Mouse (Mus musculus): Measurements from ENCODE around the gene Tpte.

Tpte gene

DNA sequence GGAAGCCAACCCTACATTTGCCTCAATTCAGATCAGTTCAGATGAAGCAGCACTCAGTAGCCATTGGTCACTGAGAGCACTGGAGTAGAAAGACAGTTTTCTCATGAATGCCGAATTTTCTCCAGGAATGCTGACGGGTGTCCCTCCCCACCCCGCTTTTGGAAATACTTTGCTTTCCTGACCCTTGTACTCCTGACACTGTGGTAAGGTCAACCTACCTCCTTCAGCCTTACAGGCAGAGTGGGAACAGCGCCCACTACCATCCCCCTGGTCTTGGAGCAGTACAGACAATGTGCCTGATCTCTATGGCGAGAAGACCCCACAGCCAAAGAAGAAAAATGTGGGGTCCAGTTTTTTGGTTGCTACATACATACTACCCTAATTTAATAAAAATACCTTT lies 93.1 kb downstream of the Tpte start:
- no peak for DNase-seq (ENCODE audit: extremely low read depth, low read depth, low spot score)

DNA sequence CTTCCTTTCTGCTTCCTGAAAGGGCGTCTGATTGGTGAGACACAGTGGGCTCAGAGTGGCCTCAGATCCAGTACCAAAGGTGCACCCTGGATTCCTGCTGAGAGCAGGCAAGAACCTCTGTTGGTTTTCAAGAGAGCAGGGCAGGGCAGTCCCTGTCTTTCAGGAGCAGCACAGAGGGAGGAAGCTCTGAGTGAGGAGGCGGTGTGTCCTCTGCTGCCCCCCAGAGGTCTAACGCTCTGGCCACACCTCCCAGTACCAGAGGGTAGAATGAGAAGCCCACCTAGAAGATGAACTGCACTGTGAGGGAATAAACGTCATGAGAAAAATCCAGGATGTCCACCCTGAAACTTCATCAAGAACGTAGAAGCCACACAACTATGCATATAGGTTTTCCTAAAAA lies 93.7 kb downstream of the Tpte start:
- no peak for DNase-seq (ENCODE audit: extremely low read depth, low read depth, low spot score)

DNA sequence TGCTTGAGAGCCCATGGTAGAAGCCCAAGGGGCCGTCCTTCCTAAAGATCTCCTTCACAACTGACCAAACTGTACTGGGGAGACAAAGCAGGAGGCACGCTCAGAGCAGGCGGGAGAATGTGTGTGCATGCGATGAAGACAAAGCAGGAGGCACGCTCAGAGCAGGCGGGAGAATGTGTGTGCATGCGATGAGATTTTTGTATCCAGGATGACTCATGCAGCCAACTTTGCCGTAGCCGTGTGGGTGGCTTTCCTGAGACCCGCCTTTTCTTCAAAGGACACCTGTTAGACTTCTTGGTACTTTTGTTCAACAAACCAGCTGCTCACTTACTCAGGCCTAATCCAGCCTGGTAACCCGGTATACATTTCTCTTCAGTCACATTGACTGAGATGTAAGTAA lies 97.7 kb downstream of the Tpte start:
- DNase-seq (ENCODE audit: extremely low read depth, low read depth, low spot score): no peak

DNA sequence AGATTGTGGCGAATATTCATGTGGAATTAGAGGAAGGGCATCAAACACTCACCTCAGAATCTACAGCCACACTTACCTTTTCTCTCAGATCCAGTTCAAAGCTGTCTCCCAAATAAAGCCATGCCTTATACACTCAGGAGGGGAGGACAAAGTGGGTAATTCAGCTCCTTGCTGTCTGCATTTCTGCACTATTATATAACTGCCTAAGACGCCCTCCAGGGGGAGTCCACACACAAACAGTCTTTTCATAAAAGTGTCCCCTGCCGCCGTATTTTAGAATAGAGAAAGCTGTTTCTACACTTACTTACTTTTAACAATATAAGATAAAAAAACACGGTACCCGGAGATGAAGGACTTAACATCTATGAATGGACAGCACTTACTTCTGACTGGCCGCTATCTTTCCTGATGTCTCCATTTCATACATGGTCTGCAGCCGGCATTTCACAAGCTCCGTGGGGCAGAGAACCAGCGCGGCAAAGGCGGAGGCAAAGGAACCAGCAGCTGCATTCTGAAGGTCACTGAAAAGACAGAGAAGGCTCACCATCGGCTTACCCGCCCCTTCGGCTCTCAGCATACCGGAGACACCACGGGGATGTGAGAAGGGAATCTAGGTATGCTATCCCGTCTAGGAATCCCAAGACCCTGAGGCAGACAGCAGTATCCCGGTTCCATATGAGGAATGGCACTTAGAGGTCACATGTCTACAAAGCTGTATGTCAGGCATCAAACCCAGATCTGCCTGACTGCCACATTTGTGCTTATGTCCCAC lies 99.8 kb downstream of the Tpte start:
- no peak for DNase-seq (ENCODE audit: extremely low read depth, low read depth, low spot score)

DNA sequence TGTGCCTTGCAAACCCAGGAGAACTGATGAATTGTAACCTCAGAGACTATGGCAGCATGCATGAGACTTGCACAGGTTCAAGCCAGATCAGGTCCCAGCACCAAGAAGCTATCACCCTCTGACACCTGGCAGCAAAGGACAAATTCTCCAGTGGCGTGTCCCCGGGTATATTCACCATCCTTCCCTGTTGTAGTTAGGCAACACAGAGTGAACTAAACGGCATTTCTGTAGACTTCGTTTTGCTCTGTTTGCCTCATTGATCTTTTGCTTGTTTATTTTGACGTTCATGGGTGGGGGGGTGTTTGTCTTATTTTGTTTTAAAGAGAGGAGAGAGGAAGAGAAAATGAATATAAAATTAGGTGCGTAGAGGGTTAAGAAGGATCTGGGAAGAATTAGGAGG lies 101.9 kb downstream of the Tpte start:
- no peak for DNase-seq (ENCODE audit: extremely low read depth, low read depth, low spot score)

DNA sequence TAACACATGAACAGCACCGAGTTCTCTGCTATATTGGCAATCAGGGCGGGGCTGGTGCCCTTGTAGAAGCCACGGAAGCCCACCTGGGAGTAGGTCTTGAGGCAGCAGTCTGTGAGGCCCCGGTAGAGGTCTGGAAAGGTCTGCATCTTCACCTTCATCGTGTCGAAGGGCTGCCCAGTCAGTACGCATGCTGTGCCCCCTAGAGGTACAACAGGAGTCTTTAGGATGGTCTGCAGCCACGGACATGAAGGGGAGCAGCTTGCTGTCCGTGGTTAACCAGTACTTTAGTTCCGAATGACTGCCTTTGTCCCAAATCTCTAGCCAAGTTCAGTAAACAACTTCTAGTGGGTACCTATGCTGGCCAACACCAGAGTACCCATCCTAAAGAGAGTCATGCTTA lies 106.6 kb downstream of the Tpte start:
- DNase-seq (ENCODE audit: extremely low read depth, low read depth, low spot score): no peak

DNA sequence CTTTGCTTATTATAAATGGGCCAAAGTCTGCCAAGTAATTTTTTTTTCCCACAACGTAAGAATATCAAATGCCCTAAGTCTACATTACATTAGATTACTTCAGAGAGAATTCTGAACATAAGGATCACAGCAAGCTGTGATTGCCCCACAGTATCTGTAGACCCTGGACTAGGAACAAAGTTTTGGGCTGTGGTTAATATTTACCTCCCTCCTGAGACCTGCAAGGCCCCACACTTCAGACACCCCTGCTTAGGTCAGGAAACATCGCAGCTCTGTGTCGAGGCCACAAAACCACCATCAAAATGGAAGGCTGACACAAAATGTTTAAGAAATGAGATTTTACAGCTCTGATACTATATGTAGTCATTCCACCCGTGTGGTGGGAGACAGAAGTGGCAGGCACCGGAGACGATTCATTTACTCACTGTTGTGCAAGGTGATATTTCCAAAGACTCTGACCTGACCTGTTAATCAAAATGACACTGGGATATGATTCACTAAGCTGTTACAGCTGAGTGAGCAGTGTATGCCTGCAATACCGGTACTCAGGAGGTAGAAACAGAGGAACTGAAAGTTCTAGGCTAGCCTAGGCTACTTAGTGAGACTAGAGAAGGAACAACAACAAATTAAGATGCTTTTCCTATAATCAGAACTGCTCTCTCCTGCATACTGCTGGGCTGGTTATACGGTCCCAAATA lies 107.7 kb downstream of the Tpte start:
- peak; percentile 34 for DNase-seq (ENCODE audit: extremely low read depth, low read depth, low spot score)

DNA sequence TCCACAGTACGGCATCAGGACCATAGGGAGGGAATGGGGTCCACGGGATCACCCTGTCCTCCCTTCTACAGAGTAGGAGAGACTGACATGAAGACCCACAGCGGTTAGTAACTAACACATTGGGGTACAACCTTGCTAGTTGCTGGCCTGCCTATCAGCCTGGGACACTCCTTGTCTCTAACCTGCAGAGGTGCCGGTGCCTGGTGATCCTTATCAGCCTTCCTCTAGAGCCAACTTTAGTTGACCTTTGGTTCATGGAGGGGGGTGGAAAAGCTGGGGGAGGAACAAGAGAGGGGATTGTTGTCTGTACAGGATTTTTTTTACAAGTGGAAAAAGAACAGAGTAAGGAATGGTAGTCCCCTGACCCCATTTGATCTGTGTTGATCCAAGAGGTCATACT lies 111.2 kb downstream of the Tpte start:
- no peak for DNase-seq (ENCODE audit: extremely low read depth, low read depth, low spot score)

DNA sequence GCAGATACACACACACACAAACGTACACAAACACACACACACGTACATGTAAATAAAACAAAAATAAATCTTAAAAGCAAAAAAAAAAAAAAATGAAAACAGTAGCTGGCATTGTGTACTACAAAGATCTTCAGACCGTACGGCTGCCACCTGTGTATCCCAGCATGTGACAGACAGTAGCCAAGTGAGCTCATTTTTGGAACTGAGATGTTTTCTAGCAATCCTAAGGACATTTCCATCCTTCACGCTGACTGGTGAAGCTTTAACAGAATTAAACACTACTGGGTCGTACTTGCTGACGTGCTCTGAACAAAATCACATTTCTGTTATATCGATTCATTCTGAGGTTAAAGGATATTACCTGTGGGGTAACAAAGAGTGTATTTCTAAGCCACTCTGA lies 112.0 kb downstream of the Tpte start:
- DNase-seq (ENCODE audit: extremely low read depth, low read depth, low spot score): no peak

DNA sequence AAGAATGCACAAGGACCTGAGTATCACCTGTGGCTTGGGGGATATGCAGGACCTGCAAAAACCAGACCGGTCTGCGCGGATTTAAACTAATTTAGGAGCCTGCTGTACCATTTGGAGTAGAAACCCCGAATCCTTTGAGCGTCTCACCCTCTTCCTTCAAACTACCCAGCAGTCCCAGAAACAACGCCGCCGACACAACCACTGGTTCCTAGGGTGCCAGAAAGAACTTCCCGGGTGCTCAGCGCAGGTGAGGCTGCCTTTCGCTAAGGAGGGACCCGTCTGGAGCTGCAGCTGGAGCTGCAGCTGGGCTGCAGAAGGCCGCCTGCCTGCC lies 114.5 kb downstream of the Tpte start:
- DNase-seq (ENCODE audit: extremely low read depth, low read depth, low spot score): no peak

DNA sequence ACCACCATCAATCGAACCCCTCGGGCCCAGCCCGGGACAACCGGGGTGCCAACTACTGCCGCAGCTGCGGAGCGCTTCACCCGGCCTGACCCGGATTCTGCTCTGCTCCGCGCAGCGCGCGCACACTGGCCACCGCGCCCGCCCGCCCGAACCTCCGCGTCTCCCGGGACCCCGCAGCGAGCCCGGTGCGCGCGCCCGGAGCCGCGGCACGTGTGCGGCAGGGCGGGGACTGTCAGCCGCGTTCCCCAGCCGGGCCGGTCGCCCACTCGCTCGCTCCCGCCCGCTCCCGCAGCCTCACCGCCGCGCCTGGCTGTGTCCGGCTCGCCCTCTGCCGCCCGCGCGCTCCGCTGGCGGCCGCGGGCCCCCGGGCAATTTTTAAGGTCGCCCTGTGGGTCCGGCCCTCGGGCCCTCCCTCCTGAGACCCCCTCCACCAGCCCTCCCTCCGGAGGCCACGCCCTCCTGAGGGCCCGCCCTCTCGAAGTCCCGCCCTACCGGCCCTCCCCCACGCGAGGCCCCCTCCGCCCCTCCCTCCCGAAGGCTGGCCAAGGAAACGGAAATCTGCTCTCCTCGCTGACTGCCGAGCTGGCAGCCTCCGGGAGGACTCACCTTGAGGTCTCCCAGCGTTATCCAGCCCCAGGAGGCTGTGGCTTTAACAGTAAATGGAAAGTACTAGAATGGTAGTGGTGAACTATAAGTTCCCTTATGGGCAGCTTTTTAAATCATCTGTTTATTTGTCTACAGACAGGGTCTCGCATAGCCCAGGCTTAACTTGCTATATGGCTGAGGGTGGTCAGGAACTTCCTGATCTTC lies 115.1 kb downstream of the Tpte start, which contains the start of gene Slc25a15:
Gene Slc25a15 (minus strand): TSS at position 456 of the 810 bp plus-strand sequence.
- peak; percentile 18 for DNase-seq (ENCODE audit: extremely low read depth, low read depth, low spot score)

DNA sequence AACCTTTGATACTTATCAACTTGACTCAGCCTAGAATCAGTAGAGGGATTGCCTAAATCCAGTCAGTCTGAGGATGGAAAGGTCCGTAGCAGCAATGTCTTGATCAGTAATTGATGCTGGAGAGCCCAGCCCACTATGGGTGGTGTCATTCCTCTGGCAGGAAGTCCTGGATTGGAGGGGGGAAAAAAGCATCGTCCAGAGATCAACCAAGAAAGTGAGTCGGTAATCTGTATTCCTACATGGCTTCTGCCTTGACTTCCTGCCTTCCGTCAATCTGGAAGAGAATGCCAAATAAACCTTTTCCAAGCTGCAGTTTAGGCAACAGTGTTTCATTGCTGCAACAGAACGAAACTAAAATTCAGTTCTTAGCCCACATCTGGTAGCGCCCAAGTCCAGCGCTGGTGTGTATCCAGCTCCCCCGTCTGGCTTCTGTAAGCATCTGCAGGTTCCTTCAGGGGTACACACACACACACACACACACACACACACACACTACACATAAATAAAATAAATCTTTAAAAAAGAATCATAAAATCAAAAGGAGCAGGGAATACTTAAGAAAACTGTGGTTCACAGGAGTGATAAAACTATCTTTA lies 116.1 kb downstream of the Tpte start:
- no peak for DNase-seq (ENCODE audit: extremely low read depth, low read depth, low spot score)

DNA sequence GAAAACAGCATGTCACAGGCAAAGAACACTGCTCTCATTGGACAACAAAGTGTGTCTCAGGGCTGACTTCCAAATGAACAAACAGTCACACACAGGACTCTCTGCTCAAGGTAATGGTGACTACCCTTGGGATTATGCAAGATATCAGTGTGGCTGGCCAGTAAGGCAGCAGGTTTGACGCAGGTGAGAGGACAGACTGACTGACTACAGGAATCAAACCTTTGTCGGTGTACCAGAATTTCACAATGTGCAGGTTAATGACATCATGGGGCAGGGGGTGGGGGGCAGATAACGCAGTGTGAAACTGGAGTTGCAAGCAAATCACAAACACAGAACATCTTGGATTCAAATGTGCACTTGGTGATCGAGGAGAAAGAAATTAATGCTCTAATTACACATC lies 117.4 kb downstream of the Tpte start:
- no peak for DNase-seq (ENCODE audit: extremely low read depth, low read depth, low spot score)

DNA sequence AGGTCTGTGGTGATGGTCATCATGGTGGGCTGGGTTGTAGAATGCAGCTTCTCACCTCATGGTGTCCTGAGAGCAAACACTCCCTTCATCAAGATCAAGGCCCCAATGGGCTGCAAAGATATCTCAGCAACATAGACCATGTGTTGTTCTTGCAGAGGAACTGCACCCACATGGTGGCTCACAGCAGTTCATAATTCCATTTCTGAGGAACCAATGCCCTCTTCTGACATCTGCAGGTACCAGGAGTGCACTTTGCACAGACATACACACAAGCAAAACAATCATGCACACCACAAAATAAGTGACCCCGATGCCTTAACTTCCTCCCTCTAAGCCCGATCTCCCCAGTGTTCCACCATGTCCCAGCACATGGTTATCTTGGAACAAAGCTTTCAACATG lies 120.0 kb downstream of the Tpte start:
- DNase-seq (ENCODE audit: extremely low read depth, low read depth, low spot score): no peak

DNA sequence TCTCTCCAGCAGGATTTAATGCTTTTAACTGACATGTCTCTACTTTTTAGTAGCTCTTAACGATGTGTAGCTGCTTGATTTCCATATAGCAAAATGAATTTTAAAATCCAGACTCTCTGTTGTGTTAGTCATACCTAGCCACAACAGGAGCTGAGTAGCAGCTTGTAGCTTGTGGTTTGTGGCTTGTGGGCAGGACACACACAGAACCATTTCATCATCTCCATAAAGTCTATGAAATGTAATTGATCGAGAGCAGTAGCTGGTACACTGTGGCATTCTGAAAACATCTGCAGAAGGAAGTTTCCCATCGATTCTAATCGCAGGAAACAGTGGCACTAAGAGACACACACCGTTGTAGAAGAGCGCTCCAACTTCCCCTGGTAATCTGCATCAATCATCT lies 122.5 kb downstream of the Tpte start:
- no peak for DNase-seq (ENCODE audit: extremely low read depth, low read depth, low spot score)

DNA sequence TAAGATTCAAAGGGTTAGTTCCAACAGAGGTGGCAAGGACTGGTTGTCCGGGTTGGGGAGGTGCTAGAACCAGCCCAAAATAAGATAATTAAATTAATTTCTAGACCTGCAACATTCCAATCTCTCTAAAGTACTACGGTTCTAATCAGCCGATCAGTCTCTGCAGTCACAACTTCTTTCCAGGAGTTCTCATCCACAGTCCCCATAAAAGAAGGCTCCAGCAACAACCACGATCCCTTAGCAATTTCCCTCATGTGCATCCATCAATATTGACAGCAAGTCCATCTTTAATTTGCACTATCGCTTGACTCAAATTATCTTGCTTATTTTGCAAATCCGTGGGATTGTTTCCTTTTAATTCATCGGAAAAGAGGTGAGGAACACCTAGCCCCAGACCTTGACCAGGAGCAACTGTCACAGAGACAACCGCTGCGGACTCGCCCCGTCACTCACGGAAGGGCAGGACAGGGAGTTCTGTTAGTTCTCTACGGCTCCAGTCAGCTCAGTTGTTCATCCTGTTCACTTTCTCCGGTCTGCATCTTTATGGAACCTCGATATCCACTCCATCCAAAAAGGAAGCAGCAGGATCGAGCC lies 127.5 kb downstream of the Tpte start:
- DNase-seq (ENCODE audit: extremely low read depth, low read depth, low spot score): no peak

DNA sequence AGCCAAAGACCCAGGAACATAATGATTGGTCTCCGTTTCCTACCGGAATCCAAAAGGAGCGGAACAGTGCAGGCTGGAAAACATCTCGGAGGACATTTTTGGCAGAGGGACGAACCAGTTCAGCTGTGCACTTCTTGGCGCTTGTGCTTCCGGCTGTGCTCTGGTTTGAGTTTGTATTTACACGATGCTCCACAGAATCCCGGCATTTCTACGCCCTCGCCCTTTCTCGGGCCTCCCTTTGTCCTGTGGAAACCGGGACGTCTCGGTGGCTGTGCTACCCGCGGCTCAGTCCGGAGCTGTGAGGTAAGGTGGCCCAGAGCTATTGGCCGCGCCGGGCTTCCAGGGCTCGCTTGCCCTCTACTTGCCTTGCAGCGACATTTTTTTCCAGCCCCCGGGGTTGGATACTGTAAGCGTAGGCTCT lies 128.1 kb downstream of the Tpte start, which contains the start of gene Mrps31:
Gene Mrps31 (plus strand): TSS at position 80 of the 421 bp plus-strand sequence.
- no peak for DNase-seq (ENCODE audit: extremely low read depth, low read depth, low spot score)

DNA sequence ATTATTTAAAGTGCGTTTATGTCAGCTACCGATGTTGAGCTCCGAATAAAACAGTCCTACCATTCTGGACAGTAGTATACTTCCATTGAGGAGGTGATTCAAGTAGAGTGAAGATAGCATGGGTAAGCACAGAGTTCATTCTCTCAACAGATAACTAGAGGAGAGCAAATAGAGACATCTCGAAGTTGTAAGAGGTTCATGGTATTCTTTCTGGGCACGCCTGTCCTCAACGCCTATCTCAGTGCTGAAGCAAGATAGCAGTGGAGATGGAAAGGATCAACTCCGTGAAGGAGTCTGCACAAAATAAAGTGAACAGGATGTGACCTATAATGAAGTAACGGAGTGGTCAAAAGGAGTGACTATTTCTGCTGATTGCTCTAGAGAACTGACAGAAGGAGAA lies 128.7 kb downstream of the Tpte start:
- DNase-seq (ENCODE audit: extremely low read depth, low read depth, low spot score): no peak
